Mouse (Mus musculus): ENCODE measurements at regions not wholly inside any gene's neighbourhood (a gene's known extent, or its start where the extent isn't known, plus 50 kb on each side); places are given as distances from the start of the nearest gene placed in this dataset.

DNA sequence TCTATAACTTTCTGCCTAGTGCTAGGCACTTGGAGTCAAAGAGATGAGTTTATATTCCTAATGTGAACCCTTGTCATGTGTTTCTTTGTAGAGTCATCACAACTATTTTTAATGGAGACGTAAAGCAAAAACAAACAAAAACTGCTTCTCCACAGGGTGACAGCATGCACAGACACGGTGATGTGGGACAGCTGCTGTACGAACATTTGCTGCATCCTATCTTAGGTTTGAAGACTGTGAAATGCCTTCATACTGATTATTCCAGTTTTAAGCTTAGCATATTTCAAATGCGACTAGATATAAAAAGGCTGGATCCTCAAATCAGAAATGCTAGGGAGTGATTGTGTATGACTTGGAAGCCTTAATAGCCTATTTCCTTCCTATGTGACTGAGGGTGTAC lies 187.3 kb upstream of the Eci2 start:
- no peak for DNase-seq

DNA sequence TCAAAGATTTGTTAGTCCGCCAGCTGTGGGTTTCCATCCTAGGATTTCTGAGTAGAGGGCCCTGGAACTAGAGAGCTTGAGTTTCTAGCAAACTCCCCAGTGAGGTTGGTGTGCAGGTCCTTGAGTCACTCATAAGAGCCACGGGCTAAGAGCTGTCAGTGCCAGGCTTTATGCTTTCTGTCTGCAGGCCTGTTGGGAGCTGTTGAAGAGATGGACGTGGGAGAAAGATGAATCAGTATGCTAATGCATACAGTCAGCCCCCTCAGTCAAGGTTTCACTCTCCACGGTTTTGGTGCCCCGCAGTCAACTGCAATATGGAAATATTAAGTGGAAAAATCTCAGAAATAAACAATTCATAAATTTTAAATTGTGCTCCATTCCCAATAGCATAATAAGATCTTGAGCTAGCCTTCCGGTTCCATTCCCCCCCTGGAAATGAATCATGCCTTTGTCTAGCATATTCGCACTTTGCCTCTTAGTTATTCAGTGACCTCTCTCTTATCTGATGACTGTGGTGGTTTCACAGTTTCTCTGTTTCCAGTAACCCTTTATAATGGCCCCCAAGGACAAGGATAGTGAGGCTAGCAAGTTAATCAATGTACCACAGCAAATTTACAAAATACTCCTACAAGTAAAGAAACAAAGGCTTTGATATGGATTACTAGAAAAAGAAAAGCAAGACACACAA lies 199.4 kb upstream of the Eci2 start:
- DNase-seq = no peak

DNA sequence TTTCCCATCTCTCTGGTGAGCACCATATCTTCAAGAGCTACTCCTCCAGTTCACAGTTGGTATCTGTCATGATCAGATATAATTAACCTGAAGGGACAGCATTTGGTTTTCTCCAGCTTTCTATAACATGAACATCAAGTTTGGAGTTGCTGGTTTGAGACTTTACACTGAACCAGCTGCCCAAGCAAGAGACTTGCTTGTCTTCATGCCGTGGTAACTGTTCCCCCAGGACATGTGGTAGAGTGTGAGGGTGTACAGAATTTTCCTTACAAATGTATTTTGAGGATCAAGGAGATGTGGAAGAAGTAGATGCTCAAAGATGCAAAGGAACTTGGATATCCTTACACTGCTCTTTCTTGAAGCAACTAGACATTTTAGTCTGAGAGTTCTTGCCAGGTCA lies 200.0 kb upstream of the Eci2 start:
- no peak for DNase-seq

DNA sequence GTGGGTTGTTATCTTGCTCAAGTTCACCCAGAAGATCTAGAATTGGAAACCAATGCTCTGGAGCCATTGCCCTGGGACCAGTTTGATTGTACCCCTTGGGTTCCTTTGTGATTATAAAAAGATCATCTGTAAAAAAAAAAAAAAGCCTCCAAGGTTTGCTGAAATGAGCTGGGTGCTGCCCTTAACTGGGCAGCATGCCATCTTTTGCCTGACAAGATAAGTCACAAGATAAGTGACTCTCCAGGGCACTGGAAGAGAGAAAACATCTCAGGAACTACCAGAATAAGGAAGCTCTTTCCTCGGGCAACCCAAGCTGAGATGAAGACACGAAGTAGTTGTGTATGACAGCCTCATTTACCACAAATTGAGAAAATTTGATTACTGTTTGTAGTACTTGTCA lies 202.7 kb upstream of the Eci2 start:
- no peak for DNase-seq

DNA sequence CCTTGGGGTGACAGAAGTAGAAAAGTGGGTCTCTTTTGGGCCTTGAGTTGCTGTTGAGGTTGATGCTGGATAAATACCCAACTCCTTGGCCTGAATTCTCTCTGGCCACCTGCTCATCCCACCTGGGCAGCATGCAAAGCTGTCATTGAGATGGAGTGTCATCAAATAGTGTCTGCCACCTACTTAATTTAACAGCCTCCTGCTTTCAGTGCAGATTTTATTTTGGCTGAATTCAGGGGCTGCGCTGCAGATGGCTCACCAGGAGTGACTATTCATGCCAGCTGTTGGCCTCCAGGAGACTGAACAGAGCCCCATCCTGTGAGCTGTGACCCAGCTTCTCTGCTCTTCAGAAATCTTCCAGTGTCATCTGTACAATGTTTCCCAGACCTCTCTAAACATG lies 206.7 kb upstream of the Eci2 start:
- no peak for DNase-seq

DNA sequence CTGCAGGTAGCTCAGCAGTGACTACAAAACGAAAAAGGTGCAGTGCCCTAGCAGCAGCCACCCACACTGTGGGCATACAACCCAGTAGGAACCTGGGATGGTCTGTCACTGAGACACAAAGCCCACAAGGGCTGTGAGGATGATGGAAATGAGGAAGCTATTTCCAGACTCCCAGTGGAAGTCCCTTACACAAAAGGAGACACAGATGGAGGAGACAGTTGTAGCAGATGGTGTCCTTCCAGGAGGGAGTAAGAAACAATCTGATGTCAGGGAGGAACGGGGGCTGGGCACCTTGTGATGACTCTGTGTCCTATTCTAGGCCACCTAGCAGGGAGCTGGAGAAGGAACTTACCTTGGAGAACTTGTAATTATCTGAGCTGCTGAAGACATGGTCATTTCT lies 214.5 kb upstream of the Eci2 start:
- DNase-seq = no peak

DNA sequence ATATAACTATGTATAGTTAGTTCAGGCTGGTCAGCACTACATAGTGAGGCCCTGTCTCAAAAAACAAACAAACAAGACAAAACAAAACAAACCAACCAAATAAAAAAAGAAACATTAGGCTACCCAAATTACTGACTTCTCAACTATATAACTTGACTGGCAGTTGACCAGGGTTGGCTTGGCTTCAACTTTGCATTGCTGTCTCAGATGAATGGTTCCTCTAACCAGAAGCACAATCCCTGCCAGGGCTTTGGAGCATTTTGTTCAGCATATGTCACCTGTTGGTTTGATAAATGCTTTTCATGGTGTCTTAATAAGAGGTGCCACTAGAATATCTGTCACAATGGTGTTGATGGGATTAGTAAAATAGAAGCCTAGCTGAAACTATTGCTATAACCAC lies 217.1 kb upstream of the Eci2 start:
- DNase-seq = peak in 1 of 2 experiments; percentile 7

DNA sequence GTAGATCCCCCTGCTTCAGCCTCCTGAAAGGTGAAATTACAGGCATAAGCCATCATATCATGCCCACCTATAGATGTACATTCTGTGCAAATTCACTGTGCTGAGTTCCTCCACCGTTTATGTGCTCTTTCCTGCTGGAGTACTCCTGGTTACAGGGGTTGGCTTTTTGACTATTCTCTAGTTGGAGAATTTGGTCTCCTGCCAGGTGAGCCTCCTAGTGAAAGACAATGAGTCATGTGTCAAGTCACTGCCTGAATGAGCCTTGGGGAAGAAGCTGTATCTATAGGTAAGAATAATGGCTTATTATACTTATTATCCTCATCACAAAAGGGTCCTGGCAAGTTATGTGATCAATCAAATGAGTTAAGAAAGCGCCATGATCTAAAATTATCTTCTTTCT lies 230.5 kb upstream of the Eci2 start:
- peak in 1 of 2 experiments; percentile 24 for DNase-seq

DNA sequence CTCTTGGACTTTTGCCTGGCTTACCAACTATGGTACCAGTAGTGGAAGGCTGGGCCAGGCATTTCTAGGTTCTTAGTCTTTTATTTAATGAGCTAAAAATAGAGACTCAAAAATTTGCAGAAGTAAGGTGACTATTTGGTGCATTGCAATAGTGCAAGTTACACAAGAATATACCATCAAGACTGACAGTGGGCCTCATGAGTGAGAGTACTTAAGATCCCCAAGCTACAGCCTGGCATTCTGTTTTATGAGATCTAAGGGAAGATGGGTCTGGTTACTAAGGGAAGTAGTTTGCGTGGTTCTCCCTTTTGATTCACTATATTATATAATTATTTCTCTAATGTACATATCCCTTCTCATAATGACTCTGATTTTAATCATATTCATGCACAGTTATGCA lies 231.8 kb upstream of the Eci2 start:
- no peak for DNase-seq

DNA sequence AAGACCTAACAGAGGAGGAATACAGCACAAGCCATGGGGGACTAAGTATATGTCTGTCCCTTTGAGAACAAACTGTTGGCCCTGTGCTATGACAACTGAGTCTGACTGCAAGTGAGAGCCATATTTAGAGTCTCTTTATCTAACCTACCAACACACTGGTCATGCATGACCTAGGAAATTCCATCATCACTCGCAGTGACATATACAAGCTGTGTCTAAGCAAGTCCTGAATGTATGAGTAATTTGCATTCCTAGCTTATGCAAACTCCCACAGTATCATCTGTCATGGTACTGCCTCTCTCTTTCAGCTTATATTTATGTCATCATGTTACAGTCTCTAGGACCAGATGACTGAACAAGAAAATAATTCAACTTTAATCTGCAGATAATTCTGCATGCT lies 257.1 kb upstream of the Eci2 start:
- no peak for DNase-seq

DNA sequence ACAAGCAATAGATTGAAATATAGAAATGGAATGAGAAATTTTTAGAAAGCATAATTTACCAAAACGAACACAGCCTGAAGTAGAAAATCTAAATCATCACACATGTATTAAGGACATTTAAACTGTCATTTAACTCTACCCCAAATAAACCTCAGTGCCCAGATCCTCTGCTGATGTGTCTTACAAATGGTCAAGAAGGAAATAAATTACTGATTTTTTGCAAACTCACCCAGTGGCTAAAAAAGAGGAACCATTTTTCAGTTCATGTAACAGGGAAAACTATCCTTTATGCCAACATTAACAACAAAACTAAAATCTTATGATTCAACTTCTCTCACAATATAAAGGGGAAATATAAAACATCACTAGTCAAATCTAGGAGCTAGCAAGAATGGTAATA lies 275.2 kb upstream of the Eci2 start:
- no peak for DNase-seq

DNA sequence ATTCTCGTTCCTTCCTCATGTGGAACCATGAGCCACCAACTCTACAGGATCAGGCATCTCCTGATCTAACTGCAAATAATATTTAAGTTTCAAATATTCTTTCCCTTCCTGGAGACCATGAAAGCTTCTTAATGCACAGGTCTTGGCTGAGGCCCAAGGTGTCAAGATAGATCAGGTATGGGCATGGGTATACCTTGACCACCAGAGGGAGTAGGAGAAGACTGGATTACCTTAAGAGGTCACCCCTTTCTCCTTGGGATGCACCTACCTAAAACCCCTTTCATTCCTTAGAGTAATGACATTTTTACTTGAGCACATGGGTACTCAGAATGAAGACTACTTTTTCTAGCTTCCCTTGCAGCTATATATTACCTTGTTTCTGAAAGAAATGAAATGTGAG lies 289.9 kb upstream of the Eci2 start:
- DNase-seq = no peak

DNA sequence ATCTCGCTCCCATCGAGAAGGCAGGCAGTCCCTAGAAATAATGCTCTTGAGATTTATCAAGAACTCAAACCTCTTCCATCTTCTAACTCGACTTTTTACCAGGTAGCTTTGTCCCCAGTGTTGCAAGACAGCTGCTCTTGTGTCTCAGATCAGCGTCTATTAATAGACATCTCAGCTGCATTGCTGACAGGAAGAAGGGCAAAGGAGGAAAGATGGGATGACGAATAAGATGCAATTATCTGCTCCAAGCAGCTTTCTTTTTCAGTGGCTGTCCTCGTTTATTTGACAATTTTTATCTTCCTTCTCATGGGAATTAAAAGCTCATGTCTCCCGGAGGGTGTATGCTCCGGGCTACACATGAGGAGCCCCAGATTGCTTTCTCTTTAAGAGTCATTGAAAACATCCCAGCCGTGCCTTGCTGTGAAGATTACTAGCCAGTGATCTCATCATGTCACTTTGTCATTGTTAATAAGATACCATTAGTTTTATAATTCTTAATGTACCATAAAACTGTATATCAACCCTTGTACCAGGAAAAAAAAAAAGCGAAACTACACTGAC lies 299.9 kb upstream of the Eci2 start:
- no peak for DNase-seq

DNA sequence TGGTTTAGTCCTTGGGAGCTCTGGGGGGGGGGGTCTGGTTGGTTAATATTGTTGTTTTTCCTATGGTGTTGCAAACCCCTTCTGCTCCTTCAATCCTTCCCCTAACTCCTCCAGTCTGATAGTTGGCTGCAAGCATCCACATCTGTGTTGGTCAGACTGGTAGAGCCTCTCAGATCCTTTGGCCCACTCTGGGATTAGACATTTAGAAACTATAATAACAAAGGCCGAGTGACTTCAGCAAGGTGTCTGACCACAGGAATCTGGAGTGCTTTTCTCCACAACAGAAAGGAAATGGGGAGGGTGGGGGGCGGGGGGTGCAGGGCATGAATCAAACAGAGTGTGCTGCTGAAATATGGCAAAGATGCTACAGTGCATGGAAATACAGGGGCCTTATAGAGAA lies 301.4 kb upstream of the Eci2 start:
- DNase-seq = no peak

DNA sequence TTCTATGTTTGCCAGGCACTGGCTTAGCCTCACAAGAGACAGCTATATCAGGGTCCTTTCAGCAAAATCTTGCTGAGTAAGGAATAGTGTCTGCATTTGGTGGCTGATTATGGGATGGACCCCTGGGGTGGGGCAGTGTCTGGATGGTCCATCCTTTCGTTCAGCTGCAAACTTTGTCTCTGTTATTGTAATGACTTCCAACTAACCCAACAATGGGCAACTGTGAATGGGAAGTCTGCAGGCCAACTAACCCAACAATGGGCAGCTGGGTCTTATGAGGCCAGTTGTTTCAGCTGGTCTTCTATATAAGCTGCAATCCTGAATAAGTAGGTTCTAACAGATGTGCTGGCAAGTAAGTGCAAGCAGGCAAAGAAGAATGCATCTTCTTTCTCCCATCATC lies 304.0 kb upstream of the Eci2 start:
- DNase-seq = no peak

DNA sequence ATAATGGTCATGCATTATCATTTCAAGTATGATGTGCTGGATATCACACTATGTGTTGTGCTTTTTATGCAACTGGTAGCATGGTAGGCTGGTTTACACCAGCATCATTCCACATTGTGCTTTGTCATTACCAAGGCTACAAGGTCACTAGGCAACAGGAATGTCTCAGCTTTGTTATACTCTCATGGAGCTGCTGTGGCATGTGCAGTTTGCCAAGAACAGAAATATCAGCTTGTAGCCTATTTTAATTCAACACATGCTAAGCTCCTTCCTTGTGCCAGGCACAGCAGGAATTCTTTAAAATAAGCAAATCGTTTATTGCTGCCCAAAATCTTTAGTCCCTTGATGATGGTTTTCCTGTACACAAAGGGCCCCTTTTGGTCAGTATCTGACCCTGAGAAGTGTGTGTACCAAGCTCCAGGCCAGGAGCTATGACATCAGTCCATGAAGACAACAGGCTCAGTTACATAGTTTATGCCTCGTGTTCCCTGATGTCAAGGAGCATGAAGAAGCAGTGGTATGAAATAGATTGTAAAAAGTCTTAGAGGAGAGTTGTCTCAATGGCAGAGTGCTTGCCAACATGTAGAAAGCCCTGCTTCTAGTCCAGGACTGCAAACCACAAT lies 314.0 kb upstream of the Cdyl start:
- no peak for DNase-seq

DNA sequence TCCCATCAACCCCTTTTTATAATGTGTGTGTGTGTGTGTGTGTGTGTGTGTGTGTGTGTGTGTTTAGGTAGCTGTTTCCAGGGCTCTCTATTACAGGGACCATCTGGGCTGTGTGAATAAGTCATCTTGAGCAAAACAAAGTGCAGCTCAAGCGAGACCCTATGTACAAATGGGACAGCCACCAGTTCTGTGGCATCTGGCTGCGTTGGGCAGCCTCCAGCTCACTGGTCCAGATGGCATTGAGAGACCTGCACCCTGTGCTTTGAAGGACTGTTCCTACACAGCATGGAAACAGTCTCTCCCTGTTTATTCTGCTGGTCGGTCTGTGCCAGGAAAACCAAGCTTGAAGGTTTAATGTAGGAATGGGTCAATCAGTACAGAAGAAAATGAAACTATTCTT lies 311.4 kb upstream of the Cdyl start:
- no peak for DNase-seq

DNA sequence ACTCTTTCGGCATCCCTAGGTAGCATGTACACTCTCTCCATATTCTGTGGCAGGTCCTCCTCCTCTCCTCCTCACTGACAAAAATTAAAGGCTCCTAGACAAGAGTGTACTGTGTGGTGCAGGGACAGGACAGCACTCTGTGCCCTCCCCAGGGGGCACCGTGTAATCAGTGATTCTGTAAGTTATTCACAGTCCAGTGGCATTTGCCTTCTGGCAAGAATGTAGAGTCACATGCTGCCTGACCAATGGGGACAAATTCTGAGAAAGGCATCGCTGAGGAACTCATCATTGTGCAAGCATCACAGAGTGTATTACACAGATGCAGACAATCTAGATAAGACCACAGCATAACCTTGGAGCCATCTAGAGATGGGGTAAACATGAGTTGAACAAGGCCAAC lies 300.3 kb upstream of the Cdyl start:
- no peak for DNase-seq

DNA sequence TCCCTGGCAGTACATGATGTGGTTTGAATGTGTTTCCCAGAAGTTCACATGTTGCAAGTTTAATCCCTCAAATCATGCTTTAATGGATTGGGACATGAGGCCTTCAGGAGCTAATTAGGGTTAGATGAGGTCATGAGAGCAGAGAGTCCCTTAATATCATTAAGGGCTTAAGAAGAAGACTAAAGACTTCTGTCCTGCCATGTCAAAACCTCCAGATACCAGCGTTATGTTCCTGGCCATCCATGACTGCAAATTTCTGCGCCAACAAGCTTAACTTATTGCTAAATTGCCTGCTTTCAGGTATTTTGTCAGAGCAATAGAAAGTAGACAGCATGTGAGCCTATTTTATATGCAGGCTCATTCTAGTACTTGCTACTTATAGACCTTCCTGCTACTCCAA lies 282.1 kb upstream of the Cdyl start:
- DNase-seq = no peak

DNA sequence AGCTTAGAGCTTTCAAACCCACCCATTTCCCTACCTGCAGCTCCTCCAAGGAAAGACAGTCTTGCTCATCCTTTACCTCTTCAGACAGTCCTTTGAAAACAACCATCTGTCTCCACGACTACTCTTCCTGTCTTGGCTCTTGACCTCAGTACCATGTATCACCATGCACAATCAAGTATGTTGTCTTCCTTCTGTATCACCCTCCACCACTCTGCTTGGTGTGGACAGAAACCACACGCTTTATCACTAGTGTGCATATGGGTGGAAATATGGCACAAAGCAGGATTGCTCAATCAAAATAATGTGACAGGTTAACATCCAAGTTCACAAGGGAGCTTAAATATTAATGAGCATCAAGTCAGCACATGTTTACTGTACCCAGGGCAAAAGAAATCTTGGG lies 280.1 kb upstream of the Cdyl start:
- DNase-seq = no peak

DNA sequence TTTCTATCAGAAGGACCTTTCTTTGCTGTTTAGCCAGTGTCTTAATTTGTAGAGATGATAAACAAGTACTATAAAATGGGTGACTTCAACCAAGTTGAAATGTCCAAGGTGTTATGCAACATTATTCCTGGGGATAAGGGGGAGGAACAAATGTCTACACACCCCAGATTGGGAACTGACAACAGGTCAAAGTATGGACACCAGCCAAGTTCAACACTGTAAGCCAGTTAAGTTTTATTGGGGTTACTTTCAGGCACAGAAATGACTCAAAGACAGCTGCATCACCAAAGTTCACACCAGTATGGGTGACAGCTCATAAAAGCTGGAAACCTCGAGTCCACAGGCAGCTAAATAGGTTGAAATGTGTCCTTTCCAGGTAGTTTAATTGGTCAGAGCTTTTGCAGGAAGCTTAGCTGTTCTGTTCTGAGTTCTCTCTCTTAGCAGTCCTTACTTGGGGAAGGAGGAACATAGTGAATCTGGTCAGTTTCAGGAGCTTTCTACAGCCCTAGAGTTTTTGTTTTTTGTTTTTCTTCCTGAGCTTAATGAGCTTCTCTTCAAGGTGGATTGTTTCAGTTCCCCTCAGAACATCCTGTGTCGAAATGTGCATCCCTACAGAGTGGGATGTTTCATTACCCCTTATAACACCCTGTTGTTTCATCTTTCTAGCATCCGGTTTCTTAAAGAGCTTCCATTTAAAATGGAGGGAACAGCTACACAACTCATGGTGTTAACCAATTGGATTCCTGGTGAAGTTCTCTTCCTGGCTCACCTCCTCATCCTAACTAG lies 279.2 kb upstream of the Cdyl start:
- DNase-seq = no peak

DNA sequence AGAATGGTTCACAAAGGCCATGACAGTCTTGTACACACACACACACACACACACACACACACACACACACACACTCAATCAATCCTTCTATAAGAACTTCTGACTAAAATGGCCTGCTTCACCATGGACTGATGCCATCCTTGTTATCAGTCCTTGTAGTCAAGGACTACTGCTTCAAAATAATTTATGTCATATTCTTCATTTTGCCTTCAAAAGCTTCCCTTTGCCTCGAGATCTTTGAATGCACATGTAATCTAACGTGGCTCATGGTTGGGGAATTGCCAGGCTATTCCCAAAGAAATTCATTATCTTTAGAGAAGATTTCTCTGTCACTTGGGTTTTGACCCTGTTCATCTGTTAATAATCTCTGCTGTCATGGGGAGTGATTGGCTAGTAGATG lies 278.0 kb upstream of the Cdyl start:
- DNase-seq = no peak

DNA sequence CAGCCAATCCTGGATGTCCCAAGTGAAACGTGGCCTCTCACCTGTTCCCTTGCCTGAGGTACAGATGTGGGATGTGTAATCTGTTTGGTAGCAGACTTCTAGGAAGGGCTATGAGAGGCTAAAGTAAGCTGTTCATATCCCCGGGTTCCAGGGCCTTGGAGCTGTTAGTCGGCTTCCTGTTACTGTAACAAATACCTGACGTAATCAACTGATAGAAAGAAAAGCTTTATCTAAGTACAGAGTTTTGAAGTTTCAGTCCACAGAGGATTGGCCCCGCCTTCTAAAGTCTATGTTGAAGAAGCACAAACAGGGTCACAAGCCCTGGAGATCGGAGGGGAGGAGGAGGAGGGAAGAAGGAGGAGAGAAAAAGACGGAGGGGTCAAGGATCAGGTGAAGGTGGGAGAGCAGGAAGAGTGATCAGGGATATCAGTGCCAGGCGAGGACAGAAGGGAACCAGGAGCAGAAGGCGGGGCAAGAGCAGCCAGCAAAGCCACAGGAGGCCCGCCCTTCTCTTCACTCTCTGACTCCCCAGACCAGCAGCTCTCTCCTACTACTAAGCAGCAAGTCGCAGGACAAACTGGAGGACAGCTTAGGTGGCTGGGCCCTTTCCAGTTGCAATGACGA lies 276.5 kb upstream of the Cdyl start:
- peak; percentile 4 to 38 for DNase-seq

DNA sequence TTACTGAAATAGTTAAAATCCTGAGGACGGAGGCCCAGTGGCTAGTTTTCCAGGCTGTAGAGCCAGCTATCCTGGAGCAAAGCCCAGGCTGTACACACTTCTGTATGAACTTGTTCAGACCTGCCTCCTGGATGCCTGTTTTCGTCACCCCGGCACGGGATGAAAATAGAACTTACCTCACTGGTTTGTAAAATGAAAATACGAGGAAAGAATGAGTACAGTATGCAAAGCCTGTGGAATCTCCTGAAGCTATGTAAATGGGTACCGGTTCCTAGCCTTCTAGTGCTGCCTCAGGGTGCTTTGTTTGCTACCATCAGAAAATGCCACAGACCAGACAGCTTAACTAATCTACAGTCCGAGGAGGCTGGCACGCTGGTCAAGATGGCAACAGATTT lies 276.0 kb upstream of the Cdyl start:
- DNase-seq = peak; percentile 8 to 50
